Mouse (Mus musculus): Measurements from ENCODE around the gene Celf1. TPM values are rescaled to one million over a fixed set of nuclear protein-coding genes. Genes with fewer than 3 reads are reported as not detected.
"Not testable (repeated sequence)": the region's sequence is repeated elsewhere in the genome, so short reads cannot be mapped to it uniquely, and the experiment has no call there.

The Celf1 gene
- total RNA-seq (2021), result 100 to 1,000 TPM in 1 of 2 experiments, 10 to 100 TPM in 1; 94.0 to 103 TPM
- long read RNA-seq, experiment 1, partial matches to known transcripts, result 1 of 6 reads
- long read RNA-seq, experiment 1, other reads (novel, unspliced or antisense), result 5 of 6 reads
- long read RNA-seq, experiment 2, full-length matches to known transcripts, result 2 of 29 reads
- long read RNA-seq, experiment 2, partial matches to known transcripts, result 7 of 29 reads
- long read RNA-seq, experiment 2, other reads (novel, unspliced or antisense), result 20 of 29 reads

DNA sequence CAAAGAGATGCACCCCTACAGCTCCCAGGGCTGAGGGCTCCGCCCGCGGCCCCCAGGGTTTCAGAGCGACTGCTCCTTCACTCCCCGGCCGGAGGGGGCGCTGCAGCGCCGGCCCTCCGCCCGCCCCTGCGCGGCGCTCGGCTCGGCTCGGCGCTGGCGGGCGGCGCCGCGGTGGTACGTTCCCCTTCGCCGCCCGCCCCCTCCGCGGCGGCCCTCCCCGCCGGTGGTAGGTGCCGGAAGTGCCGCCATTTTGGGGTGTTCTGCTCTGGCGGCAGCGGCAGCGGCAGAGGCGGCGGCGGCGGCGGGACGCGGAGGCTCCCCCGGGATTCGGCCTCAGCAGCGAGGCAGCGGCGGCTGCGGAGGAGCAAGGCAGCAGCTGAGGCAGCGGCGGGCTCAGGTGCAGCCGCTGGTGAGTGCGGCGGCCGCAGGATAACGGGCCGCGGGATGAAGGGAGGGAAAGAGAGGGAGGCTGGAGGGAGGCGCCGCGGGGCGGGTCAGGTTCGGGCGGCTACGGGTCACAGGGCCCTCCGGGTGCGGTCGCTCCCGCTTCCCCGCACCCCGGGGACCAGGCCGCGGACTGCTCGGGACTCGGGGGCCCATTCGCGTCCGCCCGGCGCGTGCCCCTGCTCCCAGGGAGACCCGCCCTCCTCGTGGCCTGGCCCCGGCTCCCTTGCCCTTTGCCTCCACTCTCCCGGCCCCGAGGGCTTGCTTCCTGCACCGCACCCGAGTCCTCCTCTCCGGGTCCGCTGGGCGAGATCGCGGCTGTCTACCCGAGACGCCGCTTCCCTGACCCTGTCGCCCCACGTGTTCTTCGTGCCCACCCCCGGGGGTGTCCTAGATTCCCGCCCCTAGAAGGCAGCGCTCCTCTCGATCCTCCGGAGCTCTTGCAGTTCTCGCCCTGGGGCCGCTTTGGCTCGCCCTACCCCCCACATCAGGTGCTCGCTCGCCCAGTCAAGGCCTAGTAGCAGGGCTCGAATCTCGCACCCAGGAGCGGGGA, at the start of gene Celf1:
Gene Celf1 (plus strand): TSS at position 150 of the 997 bp plus-strand sequence.
- DNase-seq (ENCODE audit: low spot score in 2 of 2), result peak; percentile 51 to 71

DNA sequence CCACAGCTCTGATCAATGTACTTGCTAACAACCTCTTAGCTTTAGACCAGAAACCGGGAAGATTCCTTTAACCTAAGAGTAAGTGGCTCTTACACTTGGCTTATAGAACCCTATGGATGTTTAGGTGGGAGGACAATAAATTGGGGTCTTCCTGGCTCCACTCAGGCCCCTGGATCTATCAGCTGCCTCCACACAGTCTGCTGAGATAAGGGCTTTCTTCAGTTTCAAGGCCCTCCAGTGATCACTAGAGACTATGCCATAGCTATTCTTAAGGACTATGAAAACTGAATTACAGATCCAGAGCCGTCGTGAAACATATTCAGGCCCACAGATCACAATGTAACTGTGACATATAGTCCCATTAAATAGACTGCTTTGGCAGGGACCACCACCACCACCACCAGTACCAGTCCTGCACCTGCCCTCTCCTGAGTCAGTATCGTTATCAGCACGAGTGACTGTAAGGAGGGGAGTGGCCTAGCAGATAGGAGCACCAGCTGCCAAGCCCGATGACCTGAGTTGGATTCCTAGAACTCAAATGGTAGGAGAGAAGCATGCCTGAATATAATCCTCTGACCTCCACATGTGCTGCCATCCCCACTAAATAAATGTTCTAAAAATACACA, 46.4 kb upstream of the Celf1 start:
- DNase-seq (ENCODE audit: low spot score in 2 of 2), result no peak

DNA sequence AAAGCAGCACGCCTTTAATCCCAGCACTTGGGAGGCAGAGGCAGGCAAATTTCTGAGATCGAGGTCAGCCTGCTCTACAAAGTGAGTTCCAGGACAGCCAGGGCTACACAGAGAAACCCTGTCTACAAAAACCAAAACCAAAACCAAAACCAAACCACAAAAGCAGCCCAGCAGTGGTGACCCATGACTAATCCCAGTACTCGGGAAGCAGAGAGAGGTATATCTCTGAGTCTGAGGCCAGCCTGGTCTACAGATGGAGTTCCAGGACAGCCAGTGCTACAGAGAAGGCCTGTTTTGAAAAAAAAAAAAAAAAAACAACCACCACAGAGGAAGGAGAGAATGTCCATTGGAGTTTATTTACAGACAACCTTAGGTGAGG, 45.9 kb upstream of the Celf1 start:
- DNase-seq (ENCODE audit: low spot score in 2 of 2), result not testable (repeated sequence)

DNA sequence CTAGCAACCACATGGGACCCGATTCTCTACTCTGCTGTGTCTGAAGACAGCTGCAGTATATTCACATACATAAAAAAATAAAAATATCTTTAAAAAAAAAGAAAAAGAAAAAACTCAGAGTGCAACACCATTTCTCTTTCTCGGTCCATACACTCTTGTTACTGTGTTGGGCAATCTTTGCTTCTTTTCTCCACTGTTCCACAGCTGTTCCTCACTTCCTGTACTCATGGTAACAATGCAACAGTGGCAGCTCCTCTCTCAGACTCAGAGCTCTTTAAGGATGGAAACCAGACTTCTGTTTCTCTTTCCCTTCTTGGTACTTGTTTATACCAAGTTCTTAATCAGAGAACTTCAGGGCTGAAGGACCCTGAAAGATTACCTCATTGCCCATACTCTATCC, 36.8 kb upstream of the Celf1 start:
- no peak for DNase-seq (ENCODE audit: low spot score in 2 of 2)

DNA sequence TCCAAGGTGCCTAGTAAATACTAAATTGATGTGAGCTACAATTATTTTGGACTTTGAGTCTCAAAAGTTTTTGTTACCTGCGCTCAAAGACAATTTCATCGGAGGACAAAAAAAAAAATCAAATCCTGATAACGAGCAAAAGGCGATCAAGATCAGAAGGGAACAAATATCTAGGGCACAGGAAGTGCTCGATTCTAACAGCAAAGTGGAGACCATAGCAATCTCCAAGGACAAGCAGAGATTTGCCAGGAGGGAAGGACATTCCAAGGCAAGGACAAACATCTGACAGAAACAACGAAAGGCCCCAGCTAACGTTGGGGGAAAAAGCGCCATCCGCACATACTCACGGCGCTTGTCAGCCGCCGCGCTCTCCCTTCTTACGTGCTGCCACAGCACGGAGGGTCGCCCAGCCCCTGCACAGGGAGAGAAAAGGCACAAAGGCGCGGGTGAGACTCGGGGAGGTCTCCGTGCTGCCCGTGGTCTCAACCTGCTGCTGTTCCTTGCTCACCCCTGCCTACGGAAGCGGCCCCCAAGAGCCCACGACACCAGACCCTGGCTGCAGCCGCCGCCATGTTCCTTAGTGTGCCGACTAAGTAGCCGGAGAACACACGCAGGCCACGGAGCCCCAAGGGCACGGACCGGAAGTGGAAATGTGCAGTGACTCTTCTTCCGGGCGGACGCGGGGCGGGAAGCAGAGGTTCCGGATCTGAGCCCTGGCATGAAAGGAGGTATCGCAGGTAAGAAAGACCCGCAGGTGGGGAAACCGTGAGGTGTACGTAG, 35.9 kb upstream of the Celf1 start, which contains the start of the genes Kbtbd4 and Ndufs3:
Gene Kbtbd4 (plus strand): TSS at position 665 of the 780 bp plus-strand sequence.
Gene Ndufs3 (minus strand): TSS at position 752 of the 780 bp plus-strand sequence.
- DNase-seq (ENCODE audit: low spot score in 2 of 2), result peak; percentile 67 to 79

DNA sequence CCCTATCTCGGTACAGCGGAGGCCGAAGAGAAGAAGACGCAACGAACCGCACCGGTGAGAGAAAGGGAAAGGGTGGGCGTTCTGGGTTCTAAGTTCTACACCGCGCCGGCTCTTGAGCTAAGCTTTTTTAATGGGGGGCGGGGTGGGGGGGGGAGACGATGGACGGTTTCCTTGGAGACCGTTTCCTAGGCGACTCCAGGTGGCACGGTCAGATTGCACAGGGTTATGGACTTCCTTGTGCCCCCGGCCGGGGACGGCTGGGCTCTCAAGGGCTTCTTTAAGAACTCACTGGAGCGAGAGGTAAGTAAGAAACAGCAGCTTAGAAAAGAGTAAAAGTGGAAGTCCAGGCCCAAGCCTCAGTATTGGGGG, 35.3 kb upstream of the Celf1 start:
- DNase-seq (ENCODE audit: low spot score in 2 of 2), result no peak

DNA sequence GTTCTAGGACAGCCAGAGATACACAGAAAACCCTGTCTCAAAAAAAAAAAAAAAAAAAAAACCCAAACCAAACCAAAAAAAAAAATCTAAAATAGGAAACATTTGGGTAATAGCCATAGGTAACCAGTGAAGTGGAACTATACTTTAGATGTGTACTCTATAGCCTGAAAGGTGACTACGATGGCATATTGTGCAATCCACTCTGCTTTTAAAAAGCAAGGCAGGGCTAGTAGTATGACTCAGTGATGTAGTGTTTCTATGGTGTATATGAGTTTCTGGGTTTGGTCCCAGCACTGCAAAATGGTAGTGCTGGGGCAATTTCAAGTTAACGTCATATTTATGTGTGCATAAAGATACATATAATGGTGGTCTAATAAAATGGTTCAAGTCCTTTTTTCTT, 33.5 kb upstream of the Celf1 start:
- no peak for DNase-seq (ENCODE audit: low spot score in 2 of 2)

DNA sequence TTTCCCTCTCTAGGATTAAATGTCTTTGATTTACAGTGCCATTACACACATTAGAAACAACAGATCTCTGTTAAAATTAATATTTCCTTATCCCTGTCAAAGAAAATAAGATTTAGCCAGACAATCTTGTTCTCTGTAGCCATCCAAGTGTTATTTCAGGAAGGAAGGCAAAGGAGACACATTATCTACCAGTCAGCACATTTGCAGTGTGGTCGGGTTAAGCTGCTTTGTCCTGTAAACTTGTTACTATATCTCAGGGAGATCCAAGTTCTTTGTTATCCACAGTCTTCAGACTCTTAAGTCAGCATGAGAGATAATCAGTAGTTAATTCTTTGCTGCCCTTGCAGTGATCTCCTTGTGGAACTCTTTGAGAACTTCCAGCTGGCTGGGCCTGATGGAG, 29.3 kb upstream of the Celf1 start:
- DNase-seq (ENCODE audit: low spot score in 2 of 2), result no peak

DNA sequence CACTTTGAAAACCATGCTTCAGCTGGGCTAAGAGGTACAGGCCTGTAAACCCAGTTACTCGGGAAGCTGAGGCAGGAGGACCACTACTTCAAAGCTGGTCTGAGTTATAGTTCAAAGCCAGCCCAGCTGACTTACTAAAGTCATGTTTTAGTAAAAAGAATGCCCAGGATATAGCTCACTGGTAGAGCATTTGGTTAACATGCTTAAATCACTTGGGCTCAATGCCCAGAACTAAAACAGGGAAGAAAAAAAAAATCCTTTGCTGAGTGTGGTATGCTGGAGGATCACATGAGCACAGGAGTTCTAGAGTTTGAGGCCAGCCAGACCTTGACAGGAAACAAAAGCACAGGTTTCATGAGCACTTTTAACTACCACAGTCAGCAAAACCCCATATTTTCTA, 28.5 kb upstream of the Celf1 start:
- no peak for DNase-seq (ENCODE audit: low spot score in 2 of 2)

DNA sequence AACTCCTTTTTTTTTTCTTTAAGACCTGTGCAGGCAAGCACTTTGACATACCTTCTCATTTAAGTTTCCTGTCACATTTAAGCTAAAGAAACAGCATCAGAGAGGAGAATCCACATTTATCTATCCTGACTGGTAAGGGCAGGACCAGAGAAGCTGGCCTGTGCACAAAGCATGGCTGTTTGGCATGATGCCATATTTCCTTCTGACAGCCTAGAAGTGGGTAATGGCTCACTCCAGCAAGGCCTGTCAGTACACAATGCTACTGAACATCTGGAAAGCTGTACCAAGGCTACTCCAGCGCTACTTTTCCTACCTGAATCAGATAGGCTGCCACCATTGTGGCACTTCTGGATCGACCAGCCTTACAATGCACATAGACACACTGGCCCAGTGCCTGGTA, 26.5 kb upstream of the Celf1 start:
- no peak for DNase-seq (ENCODE audit: low spot score in 2 of 2)

DNA sequence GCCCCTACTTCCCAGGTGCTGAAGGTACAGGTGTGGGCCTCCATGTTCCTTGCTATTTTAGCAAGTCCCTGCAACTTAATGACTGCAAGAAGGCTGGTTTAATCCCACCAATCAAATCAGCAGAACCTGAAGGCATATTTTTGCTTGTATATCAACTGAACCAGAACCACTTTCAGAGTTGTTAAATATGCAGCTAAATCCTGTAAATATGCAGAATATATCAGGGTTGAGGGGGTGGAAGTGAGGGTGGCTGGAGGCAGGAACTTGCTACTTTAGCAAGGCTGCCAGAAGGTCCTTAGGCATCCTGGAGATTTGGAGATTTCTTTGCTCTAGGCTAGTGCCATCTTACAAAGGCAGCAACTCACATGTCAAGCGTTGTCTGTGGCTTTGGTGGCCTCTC, 24.7 kb upstream of the Celf1 start:
- no peak for DNase-seq (ENCODE audit: low spot score in 2 of 2)

DNA sequence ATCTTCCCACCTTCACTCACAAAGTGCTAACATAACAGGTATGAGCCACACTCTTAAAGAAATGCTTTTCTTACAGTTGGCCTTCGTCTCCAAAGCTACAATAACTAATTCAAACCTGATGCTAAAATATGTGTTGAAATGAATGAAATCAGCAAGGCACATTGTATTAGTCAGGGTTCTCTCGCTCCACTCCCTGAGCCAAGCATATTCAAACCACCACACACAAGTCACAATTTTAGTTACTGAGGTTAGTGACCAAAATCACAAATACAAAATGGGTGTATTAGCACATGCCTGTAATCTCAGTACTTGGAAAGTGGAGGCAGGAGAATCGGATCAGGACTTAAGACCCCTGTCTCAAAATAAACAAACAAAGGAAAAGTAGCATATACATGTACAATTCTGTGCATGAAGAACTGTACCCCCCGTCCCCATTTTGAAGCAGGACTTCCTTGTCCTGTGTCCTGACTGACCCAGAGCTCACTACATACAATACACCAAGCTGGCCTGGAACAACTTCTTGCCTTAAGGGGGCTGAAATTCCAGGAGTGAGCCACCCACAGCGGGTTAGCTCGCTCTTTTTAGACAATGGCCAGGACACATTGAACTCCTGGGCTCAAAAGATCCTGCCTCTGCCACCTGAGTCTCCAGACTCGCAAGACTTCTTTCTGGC, 23.5 kb upstream of the Celf1 start:
- no peak for DNase-seq (ENCODE audit: low spot score in 2 of 2)

DNA sequence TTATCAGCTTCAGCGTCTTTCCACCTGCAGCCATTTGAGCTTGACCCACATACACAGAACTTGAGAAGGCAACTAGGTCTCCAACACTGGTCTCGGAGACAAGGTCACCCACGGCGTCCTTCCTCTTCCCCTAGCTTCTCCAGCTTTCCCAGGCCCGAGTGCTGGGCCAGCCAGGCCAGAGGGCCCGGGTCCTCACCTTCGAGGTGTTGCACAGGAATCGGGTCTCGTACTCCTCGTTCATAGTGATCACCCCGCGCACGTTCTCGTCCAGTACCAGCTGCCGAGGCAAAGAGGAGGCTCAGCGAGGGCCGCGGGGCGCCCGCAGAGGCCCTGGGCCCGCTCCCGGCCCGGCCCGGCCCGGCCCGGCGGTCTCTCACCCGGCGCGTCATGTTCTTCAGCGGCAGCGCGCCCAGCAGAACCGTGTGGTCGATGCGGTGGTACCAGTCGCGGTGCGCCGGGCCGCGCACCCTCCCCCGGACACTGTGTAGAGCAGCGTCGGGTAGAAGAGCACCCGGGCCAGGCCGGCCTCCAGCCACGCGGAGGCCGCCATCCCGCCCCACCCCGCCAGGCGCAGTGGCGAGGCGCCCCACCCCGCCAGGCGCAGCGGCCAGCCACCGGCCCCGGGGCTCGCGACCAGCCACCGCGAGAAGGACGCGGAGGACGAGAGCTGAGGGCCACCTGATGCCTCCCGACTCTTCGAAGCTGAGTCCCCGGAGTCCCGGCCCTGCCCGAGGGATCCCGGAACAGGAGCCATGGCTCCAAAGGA, 22.8 kb upstream of the Celf1 start:
- peak; percentile 50 for DNase-seq (ENCODE audit: low spot score in 2 of 2)

DNA sequence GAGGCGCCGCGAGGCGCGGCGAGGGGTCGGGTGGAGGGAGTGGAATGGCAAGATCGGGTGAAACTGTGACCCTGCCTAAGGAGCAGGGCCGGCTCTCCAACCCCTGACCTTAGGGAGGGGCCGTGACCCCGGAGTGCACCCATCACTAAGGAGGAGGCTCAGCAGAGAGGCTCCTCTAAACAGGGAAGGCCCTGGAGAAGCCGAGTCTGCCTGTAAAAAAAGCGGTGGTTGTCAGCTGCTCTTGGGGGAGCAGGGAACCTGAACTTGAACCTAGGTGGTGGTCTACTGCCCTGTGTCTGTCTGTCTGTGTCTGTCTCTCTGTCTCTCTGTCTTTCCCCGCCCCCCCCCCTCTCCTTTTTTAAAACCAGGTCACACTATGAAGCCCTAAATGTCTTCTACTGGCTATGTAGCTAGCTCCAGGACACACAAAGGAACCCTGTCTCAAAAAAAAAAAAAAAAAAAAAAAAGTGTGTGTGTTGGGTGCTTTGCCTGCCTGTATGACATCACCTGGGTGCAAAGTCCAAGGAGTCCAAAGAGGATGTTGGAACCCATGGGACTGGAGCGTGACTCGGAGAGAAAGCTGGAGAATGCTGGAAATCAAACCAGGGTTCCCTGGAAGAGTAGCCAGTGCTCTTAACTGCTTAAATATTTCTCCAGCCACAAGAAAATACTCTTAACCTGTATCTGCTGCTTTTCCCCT, 22.0 kb upstream of the Celf1 start:
- DNase-seq (ENCODE audit: low spot score in 2 of 2), result peak in 1 of 2 experiments; percentile 12

DNA sequence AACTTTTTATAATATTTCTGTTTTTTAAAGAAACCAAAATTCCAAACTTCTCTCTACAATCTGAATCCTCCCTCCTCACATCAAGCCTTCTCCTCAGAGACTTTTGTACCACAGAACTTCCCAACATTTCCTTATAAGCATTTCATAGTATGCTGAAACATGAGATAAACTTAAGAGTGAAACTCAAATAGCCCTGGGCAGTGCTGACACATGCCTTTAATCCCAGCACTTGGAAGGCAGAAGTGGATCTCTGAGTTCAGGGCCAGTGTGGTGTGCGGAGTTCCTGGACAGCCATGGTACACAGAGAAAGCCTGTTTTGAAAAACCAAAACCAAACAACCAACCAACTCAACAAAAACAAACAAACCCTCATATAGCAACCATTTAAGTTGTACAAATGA, 19.0 kb upstream of the Celf1 start:
- no peak for DNase-seq (ENCODE audit: low spot score in 2 of 2)

DNA sequence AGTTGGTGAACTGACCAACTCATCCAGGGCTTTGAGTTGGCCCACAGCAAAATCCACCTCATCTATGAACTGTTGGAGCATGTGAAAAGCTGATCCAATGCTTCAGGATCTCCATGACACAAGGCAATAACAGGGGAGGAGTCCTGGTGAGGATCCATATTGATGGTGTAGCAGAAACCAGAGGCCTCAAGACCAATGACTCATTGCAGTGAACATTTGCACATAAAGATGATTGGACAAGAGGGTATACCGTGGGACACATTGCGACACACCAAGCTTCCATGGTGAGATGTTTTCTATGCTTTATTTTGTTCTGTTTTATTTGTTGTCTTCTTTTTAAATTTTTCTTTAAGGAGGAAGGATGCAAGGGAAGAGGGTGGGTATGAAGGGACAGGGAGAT, 17.5 kb upstream of the Celf1 start:
- no peak for DNase-seq (ENCODE audit: low spot score in 2 of 2)

DNA sequence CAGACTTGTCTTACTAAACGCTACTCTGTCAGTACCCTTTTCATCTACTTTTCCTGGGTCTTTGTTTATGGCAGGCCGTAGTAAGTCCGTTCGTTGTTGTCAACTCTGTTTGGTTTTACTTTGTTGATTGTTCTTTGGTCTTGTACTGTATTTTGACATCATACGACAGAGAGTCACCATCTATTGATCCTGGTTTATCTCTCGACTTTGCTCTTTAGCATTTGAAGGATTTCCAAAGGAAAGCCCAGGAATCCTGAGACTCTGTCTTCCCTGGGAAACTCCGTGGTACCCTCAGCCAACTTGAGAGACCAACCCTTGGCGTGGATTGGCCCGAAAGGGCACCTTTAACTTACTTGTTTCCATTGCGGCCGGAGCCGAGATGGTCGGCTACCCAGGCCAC, 11.6 kb upstream of the Celf1 start:
- DNase-seq (ENCODE audit: low spot score in 2 of 2), result no peak

DNA sequence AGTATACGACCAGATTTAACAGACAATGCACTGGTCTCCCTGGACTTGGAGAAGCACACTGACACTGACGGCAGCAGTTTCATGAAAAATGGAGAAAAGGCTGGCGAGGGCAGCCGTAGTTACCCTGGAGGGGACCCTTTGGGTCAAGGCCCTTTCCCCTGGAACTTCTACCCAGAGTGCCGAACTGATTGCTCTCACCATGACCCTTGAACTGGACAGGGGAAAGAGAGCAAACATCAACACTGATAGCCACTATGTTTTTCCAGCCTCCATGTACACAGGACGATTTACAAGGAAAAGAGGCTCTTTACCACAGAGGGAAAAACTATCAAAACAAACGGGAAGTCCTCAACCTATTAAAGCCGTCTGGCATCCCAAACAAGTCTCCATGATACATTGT, 8.4 kb upstream of the Celf1 start:
- DNase-seq (ENCODE audit: low spot score in 2 of 2), result no peak

DNA sequence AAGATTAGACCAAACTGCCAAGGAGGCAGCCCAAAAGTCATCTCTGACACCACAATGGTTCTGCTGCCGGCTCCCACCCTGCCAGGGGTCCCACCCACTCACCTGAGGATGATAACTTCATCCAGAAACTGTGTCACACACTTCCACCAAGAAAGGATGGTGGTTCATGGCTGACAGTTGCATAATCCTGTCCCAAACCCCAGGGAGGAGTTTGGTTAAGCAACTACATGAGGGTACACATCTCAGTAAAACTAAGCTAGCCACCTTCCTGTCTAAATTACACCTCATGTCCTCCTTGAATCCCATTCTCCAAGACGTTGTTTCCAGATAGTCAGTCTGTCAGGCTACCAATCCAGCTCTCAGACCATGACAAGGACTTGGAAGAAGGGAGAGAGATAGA, 7.9 kb upstream of the Celf1 start:
- DNase-seq (ENCODE audit: low spot score in 2 of 2), result no peak

Measured in adrenal gland, postnatal 4 days (tissue).